Mouse (Mus musculus) thymus, postnatal 14 days (tissue): Measurements from ENCODE around the gene Kcnj3.

Experiments
- DNase-seq: peaks from one replicate; pipeline ENCODE4 v3.0.0; 2021

Kcnj3 gene

GRCm38 (mm10) chr2:55517297-55517696 lies 81.5 kb downstream of the Kcnj3 start:
- DNase-seq, result no peak

- no peak for DNase-seq
Observed at GRCm38 (mm10) chr2:55532738-55533491, 97.1 kb downstream of the Kcnj3 start.

GRCm38 (mm10) chr2:55534946-55535345 lies 99.2 kb downstream of the Kcnj3 start:
- no peak for DNase-seq

GRCm38 (mm10) chr2:55535482-55535881 lies 99.7 kb downstream of the Kcnj3 start:
- DNase-seq, result no peak

GRCm38 (mm10) chr2:55547612-55548011 lies 111.8 kb downstream of the Kcnj3 start:
- DNase-seq, result no peak

GRCm38 (mm10) chr2:55558368-55558985 lies 122.7 kb downstream of the Kcnj3 start:
- DNase-seq, result no peak

GRCm38 (mm10) chr2:55569291-55569690 lies 133.5 kb downstream of the Kcnj3 start:
- DNase-seq, result no peak

- DNase-seq, result no peak
Observed at GRCm38 (mm10) chr2:55571425-55571824, 135.7 kb downstream of the Kcnj3 start.

- no peak for DNase-seq
Observed at GRCm38 (mm10) chr2:55580286-55580685, 144.5 kb downstream of the Kcnj3 start.

- no peak for DNase-seq
Observed at GRCm38 (mm10) chr2:55591226-55591988, 155.6 kb downstream of the Kcnj3 start.
